In genomic region chr1:167002486-167002850, GRCm38 (mm10) we compare ENCODE assay signal across 8 mouse cellular contexts. TPM values are rescaled to one million over a fixed set of nuclear protein-coding genes. Genes with fewer than 3 reads are reported as not detected.
A peak's percentile ranks its signal among the peaks of the same experiment; 100 is the strongest.
DNase-seq lines count a peak whose midpoint lies in the region; ATAC-seq lines count a peak whose summit lies in the region.

No protein-coding gene starts in this region.

- 2% methylated on average over 19 of the region's 19 CpGs for WGBS in forebrain, embryonic 13.5 days

- peak overlapping the region; percentile 77 for H3K9ac ChIP-seq in forebrain, embryonic 13.5 days

- H3K4me1 ChIP-seq in brown adipose tissue, adult 24 weeks (ENCODE audit: control insufficient read depth, insufficient read depth, insufficient read length, low read length), result peaks cover 19% of the 10 kb centered on the region
- H3K4me1 ChIP-seq in forebrain, embryonic 13.5 days, result peaks cover 17% of the 10 kb centered on the region
- peaks cover 17% of the 10 kb centered on the region for H3K4me1 ChIP-seq in megakaryocyte, embryonic 14.5 days

- H3K9me3 ChIP-seq in forebrain, embryonic 13.5 days (replicated peaks), result no peaks in the 10 kb centered on the region
- H3K9me3 ChIP-seq in megakaryocyte, embryonic 14.5 days, result no peaks in the 10 kb centered on the region

- peaks cover 9% of the 10 kb centered on the region for H3K27me3 ChIP-seq in forebrain, embryonic 13.5 days
- peaks cover 70% of the 10 kb centered on the region for H3K27me3 ChIP-seq in megakaryocyte, embryonic 14.5 days (replicated peaks)

- H3K27ac ChIP-seq in brown adipose tissue, adult 24 weeks (replicated peaks; ENCODE audit: low read depth, low read length), result peak overlapping the region; percentile 63
- peak overlapping the region; percentile 92 for H3K27ac ChIP-seq in forebrain, embryonic 13.5 days

- no peak for ATAC-seq in forebrain, embryonic 13.5 days

- peak overlapping the region; percentile 89 for H3K4me2 ChIP-seq in forebrain, embryonic 13.5 days

- intact Hi-C loops in heart, postnatal 14 days (cut with DNase I), result loop anchor here (2.0 to 10.0 kb wide), 5 partner anchors 65 to 345 kb away; partner anchors contain the start of gene Aldh9a1

- H3K4me3 ChIP-seq in brown adipose tissue, adult 24 weeks (ENCODE audit: insufficient read depth, low read depth, low read length), result peak overlapping the region; percentile 71
- H3K4me3 ChIP-seq in forebrain, embryonic 13.5 days, result peak overlapping the region; percentile 76
- peak overlapping the region; percentile 91 for H3K4me3 ChIP-seq in megakaryocyte, embryonic 14.5 days (replicated peaks)

- H3K36me3 ChIP-seq in forebrain, embryonic 13.5 days (ENCODE audit: poor library complexity, severe bottlenecking), result no peaks in the 10 kb centered on the region
- no peaks in the 10 kb centered on the region for H3K36me3 ChIP-seq in megakaryocyte, embryonic 14.5 days (replicated peaks; ENCODE audit: low read length)

- DNase-seq in MN1 (ENCODE audit: low spot score), result peak; percentile 89
- peak; percentile 72 to 73 for DNase-seq in heart, postnatal 14 days
- DNase-seq in kidney, postnatal 4 days, result peak; percentile 74 to 81
- DNase-seq in right cerebral cortex, postnatal 14 days, result peak; percentile 52
- DNase-seq in T-cell, adult 2 months (ENCODE audit: low spot score), result no peak

RNA-seq across cellular contexts. Expression of gene Fam78b, which starts 1.3 kb away (rescaled TPM):
- polyA plus RNA-seq in brown adipose tissue, adult 24 weeks (2012; ENCODE audit: insufficient read depth, insufficient read length, missing spikeins), result 5.0 and 8.0 TPM in 2 replicates
- polyA plus RNA-seq in forebrain, embryonic 13.5 days (2015; fragmentation: Nextera tagmentation; extraction: Ambion mirVana), result 3.9 and 4.7 TPM in 2 replicates
- total RNA-seq in heart, postnatal 14 days (2021), result 1 to 10 TPM; 4.5 to 5.4 TPM
- 0.58 TPM in 1 of 2 replicates, not detected in the other for polyA plus RNA-seq in megakaryocyte, embryonic 14.5 days (2012; ENCODE audit: insufficient read depth, low replicate concordance)
